Mouse (Mus musculus): ENCODE data around the gene Phf21a.

The Phf21a gene

DNA sequence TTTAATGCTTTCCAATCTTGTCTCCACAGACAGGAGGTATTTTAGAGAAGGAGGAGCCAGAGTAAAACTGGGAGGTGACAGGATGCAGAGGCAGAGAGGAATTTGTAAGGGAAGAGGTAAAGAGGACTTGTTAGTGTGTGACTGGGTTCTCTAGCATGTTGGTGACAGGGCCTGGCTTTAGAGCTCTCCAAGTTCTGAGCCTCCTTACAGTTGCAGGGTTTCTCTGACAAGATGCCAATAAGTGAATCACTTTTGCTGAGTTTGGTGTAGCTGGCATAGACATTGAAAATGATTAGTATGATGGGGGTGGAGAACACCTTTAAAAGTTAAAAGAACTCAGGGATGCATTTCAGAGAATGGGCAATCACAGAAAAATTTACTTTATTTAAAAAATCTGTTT lies 138.8 kb downstream of the Phf21a start:
- DNase-seq (ENCODE audit: low spot score in 2 of 2) = no peak

DNA sequence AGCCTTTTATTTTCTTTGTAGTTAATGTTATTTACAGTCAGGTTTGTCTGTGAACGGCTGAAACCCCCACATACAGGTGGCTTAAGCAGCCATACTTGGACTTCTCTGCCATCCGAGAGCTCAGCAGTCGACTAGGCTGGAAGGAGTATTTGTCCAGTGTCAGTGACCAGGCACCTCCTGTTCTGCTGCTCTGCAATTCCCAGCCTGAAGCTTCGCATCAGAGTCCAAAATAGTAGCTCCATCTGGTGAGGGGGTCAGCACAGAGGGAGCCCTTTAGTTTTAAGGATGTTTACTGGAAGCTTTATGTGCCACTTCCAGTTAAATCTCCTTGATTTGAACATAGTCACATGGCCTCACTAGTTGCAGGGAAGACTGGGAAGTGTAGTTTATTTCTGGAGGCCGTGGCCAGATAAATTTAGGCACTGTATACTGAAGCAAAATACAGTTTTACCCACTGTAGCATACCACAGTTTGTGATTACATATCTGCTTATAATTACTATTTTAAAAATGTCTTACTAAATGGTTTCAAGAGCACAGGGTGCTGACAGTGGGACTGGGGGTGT lies 141.9 kb downstream of the Phf21a start:
- no peak for DNase-seq (ENCODE audit: low spot score in 2 of 2)

DNA sequence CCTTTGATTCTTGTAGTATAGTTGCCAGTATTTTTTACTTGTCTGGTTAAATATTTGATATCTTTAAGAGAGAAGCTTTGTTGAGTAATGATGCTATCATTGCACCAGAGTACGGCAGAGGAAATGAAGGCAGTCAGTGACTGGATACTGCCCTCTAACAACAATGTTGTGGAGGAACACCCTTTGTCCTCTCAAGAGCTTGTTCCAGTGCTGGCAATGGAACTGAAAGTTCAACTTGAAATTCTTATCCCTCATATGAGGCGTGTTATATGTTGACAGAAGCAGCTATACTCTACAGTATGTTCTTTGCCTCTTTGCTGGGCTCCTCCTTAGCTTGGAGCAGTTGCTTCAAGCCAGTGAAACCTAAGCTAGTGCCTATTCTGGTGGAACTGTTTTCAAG lies 147.4 kb downstream of the Phf21a start:
- no peak for DNase-seq (ENCODE audit: low spot score in 2 of 2)

DNA sequence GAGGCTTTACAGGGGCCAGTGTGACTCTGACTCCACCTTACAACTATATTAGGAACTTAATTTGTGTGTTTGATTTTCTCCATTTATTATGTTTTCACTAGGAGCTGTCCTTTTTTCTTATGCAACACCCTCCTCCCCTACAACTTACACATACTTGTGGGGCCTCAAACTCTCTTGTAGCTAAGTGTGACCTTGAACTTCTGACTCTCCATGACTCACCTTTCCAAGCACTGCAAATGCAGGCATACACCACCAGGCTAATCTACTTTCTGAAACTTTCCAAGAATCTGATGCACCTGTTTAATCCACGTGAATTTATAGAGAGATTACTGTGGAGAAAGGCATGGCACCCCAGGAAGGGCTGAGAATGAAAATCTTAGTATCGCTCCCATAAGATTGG lies 147.9 kb downstream of the Phf21a start:
- no peak for DNase-seq (ENCODE audit: low spot score in 2 of 2)

DNA sequence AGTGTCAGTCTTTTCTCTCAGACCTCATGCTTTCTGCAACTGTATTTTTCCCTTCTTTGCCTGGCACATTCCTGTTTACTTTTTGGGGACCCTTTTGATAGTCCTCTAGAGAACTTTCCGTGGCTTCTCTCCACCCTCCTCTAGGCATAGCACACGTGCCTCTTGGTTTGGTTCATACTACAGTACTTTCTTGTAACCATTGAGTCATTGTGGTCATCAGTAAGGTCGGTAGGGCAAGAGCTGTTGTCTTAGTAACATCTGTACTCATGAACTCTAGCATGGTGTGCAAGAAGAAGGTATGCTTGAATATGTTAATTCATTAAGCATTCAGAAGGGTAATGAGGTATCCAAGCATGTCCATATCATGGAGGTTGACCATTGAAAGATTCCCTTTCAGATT lies 148.4 kb downstream of the Phf21a start:
- no peak for DNase-seq (ENCODE audit: low spot score in 2 of 2)

DNA sequence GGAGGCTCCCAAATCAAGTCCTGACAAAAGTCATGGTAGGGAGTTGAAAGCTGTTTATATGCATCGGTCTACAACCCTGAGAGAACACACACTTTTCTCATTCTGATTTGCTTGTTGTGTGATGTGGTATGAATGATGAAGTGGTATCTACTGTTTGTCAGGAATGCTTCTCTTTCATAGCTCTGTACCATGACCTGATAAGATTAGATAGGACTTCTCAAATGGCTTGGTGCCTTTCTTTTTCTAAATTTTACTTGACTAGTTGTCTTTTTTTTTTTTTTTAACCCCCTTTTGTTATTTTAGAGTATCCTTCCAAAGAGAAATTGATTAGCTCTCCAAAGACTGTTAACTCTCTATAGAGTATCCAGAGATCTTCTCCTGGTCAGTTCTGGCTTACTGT lies 153.2 kb downstream of the Phf21a start:
- DNase-seq (ENCODE audit: low spot score in 2 of 2) = no peak

DNA sequence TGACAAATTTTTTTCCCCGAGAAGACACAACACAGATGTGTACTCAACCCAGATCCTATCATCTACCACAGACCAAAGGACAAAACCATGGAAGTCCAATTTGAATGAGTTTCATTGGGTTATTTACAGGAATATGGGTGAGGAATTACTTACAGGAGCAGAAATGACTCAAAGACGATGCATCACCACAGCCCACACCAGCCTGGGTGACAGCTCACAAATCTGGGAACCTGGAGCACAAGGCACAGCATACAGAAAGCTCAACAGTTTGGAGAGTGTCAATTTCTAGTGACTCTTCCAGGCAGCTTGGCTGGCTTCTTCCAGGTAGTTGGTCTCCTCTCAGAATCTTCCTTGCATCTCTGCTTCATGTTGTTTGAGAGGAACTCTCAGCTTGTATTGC lies 154.8 kb downstream of the Phf21a start:
- DNase-seq (ENCODE audit: low spot score in 2 of 2) = no peak

DNA sequence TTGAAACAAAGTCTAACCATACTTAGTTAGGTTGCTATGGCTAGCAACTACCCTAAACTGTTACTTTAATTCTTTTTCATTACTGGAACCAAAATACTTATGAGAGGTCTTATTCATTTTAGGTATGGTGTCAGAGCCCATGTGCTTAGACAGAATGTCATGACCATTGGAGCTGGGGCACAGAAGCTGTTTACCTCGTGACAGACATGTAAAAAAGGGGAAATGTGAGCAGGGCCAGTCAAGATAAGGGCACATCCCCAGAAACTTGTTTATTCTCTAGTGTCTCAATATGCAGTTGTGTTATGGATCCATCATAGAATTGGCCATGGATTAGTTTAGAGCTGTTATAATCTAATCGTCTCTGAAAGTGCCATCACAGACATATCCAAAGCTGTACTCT lies 157.6 kb downstream of the Phf21a start:
- no peak for DNase-seq (ENCODE audit: low spot score in 2 of 2)

DNA sequence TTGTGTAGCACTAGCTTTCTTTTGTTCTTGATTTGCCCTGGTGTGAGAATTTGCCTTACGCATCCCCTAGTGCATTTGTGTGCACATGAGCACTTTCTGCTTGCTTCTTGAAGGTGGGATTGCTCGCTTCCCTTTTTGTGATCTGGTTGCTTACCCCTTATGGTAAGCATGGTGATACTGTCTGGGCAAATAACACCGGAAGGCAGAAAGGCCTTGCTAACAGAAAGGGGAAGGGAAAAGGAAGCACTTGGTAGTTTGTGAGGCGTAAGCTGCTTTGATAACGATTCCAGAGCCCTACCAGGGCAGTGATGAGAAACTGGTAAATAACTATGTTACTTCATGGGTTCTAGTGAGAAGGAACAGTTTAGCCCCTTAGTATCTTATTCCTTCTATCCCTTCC lies 160.9 kb downstream of the Phf21a start:
- no peak for DNase-seq (ENCODE audit: low spot score in 2 of 2)

DNA sequence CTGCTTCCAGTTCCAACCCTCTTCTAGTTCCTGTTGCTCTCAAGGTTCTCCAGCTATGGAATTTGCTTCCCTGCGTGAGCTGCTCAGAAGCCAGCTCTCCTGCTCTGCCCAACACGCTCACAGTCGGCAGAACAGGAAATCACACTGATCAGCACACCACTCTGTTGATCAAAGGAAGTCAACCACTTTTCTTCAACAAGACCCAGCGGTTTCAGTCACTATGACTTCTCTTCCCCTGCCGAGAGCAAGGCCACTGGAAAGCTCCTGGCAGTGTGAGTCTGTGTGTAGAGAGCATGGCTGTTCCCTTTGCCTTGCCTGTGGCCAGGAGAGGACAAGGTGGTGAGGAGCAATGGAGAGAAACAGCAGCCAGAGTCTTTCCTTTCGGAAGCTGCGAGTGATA lies 163.2 kb downstream of the Phf21a start:
- DNase-seq (ENCODE audit: low spot score in 2 of 2) = no peak

DNA sequence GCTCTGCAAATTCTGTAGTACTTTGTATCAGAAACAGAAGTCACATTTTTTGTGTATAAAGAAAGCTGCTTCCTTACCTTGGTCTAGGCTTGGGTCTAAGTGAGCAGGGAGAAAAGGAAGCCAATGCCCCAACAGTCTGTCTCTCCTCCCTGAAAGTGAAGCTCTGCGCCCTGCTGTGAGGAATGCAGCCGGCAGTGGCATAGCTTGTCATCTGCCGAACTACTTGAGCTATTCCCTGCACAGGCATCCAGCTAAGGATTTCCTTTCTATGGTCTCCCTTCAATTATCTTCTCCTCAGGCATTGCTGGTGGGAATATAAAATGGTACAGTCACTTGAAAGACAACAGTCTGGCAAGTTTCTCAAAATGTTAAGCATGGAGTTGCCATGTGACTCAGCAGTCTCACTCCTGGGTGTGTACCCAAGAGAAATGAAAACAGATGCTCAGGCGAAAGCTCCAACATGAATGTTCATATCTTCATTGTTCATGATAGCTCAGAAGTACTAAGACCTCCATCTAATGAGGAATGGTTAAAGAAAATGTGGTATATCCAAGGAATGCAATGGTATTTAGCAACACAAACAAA lies 164.5 kb downstream of the Phf21a start:
- no peak for DNase-seq (ENCODE audit: low spot score in 2 of 2)

DNA sequence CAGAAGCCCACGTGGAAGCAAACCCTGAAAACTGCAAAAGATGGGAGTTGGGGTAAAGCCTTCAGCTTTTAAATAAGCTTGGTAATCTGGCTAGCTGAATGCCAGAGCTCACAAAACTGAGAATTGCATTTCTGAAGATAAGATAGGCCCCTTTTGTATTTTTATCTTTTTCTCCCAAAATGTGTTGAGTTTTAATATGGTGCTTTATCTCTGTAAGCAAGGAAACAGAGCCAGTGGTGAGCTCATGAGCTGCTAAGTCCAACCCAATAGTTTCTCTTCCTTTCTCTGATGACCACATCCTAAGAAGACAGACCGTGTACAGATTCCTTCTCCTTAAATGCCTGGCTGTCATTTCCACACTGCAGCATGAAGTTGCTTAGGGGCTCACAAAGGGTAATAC lies 167.0 kb downstream of the Phf21a start:
- DNase-seq (ENCODE audit: low spot score in 2 of 2) = no peak

DNA sequence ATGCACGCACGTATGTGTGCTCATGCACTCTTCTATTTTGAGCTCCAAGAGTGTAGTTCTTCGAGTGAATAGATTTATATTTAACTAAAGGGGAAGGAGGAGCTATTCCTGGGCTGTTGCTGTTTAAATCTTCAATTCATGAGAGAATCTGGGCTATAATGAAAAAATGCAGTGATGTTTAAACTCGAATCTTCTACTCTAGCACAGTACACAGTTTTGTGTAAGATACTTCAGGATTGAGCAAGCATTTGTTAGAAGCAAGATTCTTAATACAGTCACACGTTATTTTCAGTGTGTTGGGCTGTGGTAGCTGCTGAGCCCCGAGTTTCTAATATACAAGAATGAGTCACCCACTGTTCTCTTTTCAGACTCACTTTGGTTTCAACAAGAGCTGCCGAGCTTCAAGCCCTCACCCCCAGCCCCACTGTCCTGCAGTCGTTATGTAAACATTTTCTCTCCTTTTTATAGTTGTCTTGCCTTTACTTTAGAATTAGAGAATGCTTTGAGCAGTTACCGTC lies 173.2 kb downstream of the Phf21a start:
- DNase-seq (ENCODE audit: low spot score in 2 of 2) = no peak

DNA sequence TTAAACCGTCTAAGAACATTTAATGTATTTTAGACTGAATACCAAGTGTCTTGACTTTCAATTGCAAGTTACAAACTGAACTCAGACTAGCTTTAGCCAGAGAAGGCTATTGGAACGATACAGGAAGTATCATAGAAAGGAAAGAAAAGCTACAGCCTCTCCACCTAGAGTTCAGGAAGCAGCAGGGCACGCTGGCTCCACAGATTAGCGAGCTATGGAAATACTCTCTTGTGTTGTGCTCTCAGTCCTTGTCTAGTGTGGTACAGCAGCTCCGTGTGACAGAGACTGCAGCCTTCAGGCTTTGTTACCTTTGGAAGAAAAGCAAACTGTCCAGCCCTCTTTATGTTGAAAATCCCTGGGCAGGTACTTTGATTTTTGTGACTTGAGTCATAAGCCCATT lies 176.3 kb downstream of the Phf21a start:
- DNase-seq (ENCODE audit: low spot score in 2 of 2) = no peak

DNA sequence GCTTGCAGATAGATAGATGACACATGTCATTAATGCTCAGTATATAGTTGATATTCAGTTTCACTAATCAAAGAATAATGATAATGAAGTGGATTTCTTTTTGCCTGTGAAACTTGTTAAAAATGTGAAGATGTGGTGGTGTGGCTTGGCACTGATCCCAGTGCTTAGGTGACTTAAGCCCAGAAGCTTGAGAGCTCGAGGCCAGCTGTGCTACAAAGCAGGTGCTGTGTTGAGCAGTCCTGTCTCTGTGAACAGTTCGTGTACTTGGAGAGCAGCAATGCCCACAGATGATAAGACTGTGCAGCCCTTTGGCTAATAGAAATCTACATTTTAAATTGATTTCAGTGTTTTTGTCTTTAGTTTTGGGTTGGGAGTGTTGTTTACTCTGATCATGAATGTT lies 179.6 kb downstream of the Phf21a start:
- DNase-seq (ENCODE audit: low spot score in 2 of 2) = no peak

DNA sequence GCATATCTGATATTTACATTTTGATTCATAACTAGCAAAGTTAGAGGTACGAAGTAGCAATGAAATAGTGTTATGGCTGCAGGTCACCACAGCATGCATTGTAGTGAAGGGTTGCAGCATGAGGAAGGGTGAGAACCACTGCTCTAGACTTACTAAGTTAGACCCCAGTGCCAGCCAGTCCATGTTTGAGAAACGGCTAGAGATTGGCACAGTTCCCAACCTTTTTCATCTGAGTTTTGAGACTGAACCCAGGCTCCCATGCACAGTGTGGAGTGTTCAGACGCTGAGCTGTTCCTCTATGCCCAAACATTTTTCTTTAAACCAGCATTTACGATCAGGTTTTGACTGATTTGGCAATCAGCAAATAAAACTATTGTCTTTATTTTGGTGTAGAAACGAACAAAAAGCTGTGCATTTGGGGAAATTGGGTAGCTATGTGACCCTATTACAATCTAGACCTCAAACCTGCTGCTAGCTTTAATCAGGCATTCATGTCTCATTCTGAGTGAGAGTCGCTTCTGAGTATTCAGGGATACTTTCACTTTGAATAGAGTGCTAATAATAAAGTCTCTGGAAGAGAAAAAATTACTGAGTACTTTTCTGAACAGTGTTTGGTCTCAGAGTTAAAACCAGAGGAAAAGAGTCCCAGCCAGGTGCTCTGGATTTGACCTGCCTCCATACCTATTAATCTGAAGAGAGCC lies 180.3 kb downstream of the Phf21a start:
- DNase-seq (ENCODE audit: low spot score in 2 of 2) = no peak

DNA sequence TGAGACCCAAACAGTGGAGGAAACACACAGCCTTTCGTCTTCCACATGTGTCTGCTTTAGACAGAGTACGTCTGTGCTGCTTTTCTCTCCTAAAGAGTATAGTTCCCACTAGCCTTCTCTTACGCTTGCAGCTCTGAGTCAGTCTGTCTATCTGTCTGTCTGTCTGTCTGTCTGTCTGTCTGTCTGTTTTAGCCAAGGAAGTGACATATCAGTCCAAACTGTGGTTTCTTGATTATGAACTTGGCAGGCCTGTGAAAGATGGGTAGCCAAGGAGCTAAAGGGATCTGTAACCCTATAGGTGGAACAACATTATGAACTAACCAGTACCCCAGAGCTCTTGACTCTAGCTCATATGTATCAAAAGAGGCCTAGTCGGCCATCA lies 180.9 kb downstream of the Phf21a start:
- no peak for DNase-seq (ENCODE audit: low spot score in 2 of 2)

DNA sequence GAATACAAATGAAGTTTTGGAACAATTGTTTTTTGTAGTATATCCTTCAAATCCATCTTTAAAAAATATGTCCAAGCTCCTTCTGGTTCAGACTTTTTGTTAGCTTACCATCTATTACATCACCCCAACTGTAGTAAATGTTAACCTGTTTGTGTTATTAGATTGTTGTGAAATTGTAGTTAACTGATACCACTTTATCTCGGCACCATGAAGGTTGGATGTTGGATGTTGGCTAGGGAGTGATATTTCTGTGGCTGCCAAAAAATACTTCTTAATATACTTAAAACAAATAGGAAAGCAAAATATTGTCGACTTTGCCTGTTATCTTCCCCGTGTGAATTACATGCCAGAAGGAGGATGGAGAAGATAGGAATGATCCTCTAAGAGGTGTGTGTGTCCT lies 184.9 kb downstream of the Phf21a start:
- DNase-seq (ENCODE audit: low spot score in 2 of 2) = no peak

DNA sequence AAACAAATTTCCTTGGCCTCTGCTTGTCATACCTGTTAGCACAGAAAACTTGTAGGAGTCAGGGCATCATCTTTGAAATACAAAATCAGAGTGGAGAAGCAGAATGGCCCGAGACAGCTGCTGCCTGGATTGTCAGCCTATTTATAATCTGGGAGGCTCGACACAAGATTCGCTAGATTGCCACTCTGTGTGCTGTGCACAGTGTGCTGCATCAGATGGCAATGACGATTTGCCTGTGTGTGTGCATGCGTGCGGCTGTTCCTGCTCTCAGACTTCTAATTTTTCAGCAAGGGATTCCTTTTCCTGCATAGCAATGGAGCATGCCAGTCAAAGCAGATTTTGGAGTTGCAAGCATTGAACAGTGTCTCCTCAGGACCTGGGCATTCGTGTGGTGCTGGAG lies 185.7 kb downstream of the Phf21a start:
- DNase-seq (ENCODE audit: low spot score in 2 of 2) = no peak

DNA sequence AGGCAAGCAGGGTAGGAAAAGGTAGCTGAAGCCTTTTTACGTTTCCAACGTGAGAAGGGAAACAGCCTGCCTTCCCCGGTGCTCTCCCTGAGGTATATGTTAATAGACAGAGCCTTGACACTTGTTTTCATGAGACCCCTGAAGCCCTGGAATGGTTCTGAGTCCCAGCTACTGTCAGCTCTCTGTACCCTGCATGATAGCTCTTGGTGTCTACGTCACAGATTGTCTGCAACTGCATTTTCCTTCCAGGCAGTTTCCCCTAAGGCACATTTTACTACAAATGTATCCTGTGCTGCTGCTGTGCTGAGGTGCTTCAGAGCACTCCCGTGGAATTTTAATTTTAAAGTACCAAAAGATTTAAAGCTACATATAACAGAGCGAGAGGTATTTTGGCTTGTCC lies 186.5 kb downstream of the Phf21a start:
- DNase-seq (ENCODE audit: low spot score in 2 of 2) = no peak

DNA sequence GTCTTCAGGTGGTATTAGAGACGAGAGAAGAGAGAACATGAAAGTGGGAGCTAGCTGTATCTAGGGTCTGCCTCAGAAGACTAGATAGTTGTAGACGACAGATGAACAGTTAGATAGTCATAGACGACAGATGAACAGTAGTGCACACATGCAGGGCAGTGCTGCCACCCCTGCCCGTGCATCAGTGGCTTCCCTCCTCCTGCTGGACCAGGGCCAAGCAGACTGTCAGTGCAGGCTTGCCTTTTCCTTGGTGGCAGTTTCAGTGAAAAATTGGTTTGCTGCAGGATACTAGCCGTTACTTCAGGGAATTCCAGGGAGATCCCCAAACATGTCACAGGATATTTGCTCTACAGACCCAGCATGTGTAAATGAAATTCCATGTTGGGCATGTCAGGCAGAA lies 192.7 kb downstream of the Phf21a start:
- no peak for DNase-seq (ENCODE audit: low spot score in 2 of 2)

DNA sequence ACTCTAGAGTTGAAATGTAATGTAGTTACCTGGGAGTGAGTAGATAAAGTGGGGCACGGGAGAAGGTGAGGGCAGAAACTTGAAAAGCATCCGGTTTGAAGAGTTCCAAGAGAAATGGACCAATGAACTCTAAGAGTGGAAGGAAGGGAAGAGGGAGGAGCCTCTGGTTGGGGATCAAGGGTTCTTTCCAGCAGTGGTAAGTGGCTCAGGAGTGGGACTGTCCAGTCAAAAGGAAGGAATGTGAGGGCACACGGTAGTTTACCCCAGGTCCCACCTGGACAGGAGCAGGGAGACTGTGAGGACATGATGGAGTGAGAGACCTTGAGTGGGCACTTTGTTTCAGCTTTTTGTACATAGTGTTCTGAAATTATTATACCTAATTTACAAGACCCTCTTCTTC lies 196.4 kb downstream of the Phf21a start:
- no peak for DNase-seq (ENCODE audit: low spot score in 2 of 2)

DNA sequence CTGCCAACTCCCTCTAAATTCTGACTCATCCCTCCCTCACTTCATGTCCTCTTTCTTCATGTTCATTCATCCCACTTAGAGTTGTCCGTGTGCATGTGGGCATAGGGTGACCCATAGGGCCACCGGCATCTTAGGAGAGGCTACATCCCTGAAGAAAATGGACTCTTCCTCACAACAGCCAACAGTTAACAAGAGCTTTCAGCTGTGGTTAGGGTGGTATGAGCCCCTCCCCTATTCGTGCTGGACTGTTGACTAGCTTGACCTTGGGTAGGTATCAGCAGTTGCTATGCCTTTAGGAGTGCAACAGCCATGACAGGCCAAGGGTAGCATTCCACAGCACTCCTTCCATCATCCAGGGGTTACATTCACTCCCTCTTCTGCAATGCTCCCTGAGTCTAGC lies 198.6 kb downstream of the Phf21a start:
- no peak for DNase-seq (ENCODE audit: low spot score in 2 of 2)

DNA sequence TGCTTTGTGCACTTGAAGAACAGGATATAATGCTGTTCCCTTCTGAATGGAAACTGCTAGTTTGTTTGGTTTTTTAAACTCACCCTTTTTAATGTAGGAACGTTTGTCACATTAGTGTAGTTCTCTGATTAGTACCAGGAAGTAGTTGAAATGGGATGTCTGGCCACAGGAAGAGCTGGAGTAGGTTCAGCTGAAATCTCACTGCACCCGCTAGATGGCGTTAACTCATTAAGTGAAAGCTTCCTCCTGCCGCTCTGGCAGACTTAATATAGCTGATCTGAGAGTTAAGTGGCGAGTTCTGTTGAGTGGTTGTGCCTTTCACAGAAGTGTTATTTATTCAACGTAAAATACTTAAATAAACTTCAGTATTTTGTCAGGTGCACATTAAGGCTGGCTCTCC lies 203.5 kb downstream of the Phf21a start:
- DNase-seq (ENCODE audit: low spot score in 2 of 2) = peak; percentile 62 to 63

Data from frontal cortex, postnatal 25 days (tissue).